In genomic region chr17:5805935-5806334, GRCm38 (mm10) we compare ENCODE assay signal across 13 mouse cellular contexts. TPM values are rescaled to one million over a fixed set of nuclear protein-coding genes. Genes with fewer than 3 reads are reported as not detected.
DNase-seq lines count a peak whose midpoint lies in the region; TF ChIP-seq lines count a peak whose summit lies in the region.
"Had no signal": no experiment of that assay in that cellular context is flagged by ENCODE, and none has a peak within 500 bp of the region (broad histone marks: within the 10 kb centered on the region; RNA-seq: fewer than 3 reads in every experiment).

No protein-coding gene starts in this region.

- no peaks in the 10 kb centered on the region for H3K36me3 ChIP-seq in limb, embryonic 10.5 days
- H3K36me3 ChIP-seq: heart, embryonic 13.5 days; liver, embryonic 13.5 days; neural tube, embryonic 12.5 days had no signal

- 82% methylated on average over 2 of the region's 2 CpGs for WGBS in limb, embryonic 10.5 days

- H3K9me3 ChIP-seq in limb, embryonic 10.5 days (replicated peaks) = no peaks in the 10 kb centered on the region
- H3K9me3 ChIP-seq: heart, embryonic 13.5 days; liver, embryonic 13.5 days; neural tube, embryonic 12.5 days had no signal

- peak overlapping the region; percentile 80 for H3K27ac ChIP-seq in gastrocnemius, adult 2 months
- 0 out of 2 replicates have a peak overlapping the region, but pooled peaks have one; percentile 0 for H3K27ac ChIP-seq in limb, embryonic 10.5 days
- H3K27ac ChIP-seq: heart, embryonic 13.5 days; liver, embryonic 13.5 days; neural tube, embryonic 12.5 days had no signal

- H3K4me3 ChIP-seq in gastrocnemius, adult 2 months = no peak overlapping the region
- no peak overlapping the region for H3K4me3 ChIP-seq in limb, embryonic 10.5 days
- H3K4me3 ChIP-seq: heart, embryonic 13.5 days; liver, embryonic 13.5 days; neural tube, embryonic 12.5 days had no signal

- peaks cover 14% of the 10 kb centered on the region; the same call in 1 of the 2 replicates for H3K4me1 ChIP-seq in limb, embryonic 10.5 days
- H3K4me1 ChIP-seq: neural tube, embryonic 12.5 days had no signal

- H3K27me3 ChIP-seq in limb, embryonic 10.5 days (ENCODE audit: low read depth, poor library complexity, severe bottlenecking) = no peaks in the 10 kb centered on the region
- H3K27me3 ChIP-seq: heart, embryonic 13.5 days; liver, embryonic 13.5 days; neural tube, embryonic 12.5 days had no signal

- intact Hi-C loops in gastrocnemius, adult 2 months (cut with DNase I) = no loop called here

- DNase-seq in gastrocnemius, adult 2 months = peak; percentile 59
- no peak for DNase-seq in gastrocnemius, postnatal 4 days (ENCODE audit: low spot score in 2 of 2)
- DNase-seq in CD4-positive helper T cell, adult 2 months (ENCODE audit: low read depth, low spot score) = peak; percentile 21
- peak; percentile 10 for DNase-seq in fat pad, adult 2 months (ENCODE audit: extremely low read depth, low read depth, low spot score)
- no peak for DNase-seq in limb, embryonic 10.5 days (ENCODE audit: low spot score)
- no peak for DNase-seq in frontal cortex, postnatal 10 days (ENCODE audit: low spot score in 2 of 2)
- DNase-seq in left cerebral cortex, adult 9 months (ENCODE audit: low spot score in 2 of 2) = no peak
- DNase-seq in T-cell, adult 2 months (ENCODE audit: low spot score) = no peak
- DNase-seq: cerebellum, adult 8-10 months; liver, embryonic 13.5 days; thymus, adult 2 months had no signal

- no peak for TF ChIP-seq CTCF in gastrocnemius, adult 2 months (IDR thresholded peaks at IDR 0.05)

RNA-seq across cellular contexts. Expression of gene Snx9, which starts 35.2 kb away (rescaled TPM):
- 10 to 100 TPM; 22.9 to 29.6 TPM for total RNA-seq in gastrocnemius, adult 2 months (2021)
- total RNA-seq in gastrocnemius, postnatal 4 days (2021) = 10 to 100 TPM; 36.4 to 38.6 TPM
- 18.4 and 19.4 TPM in 2 replicates for polyA plus RNA-seq in limb, embryonic 10.5 days (2016; fragmentation: Nextera tagmentation; extraction: Ambion mirVana)

Comparison
In these comparisons a context has a peak if more than half of its experiments do, and no peak if none do; other contexts are left out.
1. DNase-seq: peak in gastrocnemius, adult 2 months (single experiment), CD4-positive helper T cell, adult 2 months (single experiment) and fat pad, adult 2 months (single experiment); none in gastrocnemius, postnatal 4 days (0 of 2), limb, embryonic 10.5 days (single experiment), frontal cortex, postnatal 10 days (0 of 2), left cerebral cortex, adult 9 months (0 of 2) and T-cell, adult 2 months (single experiment).